Mouse (Mus musculus) heart, embryonic 12.5 days (tissue): Measurements from ENCODE around the gene Usp26. TPM values are rescaled to one million over a fixed set of nuclear protein-coding genes. Genes with fewer than 3 reads are reported as not detected.

Experiments
- ATAC-seq: fragments of 200-750 bp; cut with Nextera tagmentation; 2 replicates; pipeline ENCODE4 v1.8.0; 2017; ENCODE audit warnings: moderate TSS enrichment, moderate library complexity; ENCODE audit not compliant: insufficient number of reproducible peaks, low FRiP score
- H3K27ac ChIP-seq: fragments of 300-500 bp; sonication (generic); 2 replicates; pipeline ENCODE4 v1.5.1; 2016; ENCODE audit warnings: mild to moderate bottlenecking, moderate library complexity; ENCODE audit not compliant: poor library complexity, severe bottlenecking
- H3K27me3 ChIP-seq: fragments of 300-500 bp; sonication (generic); replicated peaks from 2 replicates; pipeline ENCODE4 v1.6.1; 2016; ENCODE audit warnings: mild to moderate bottlenecking, moderate library complexity
- H3K36me3 ChIP-seq: fragments of 300-500 bp; sonication (generic); 2 replicates; pipeline ENCODE4 v1.6.1; 2016; ENCODE audit warnings: mild to moderate bottlenecking, moderate library complexity
- H3K4me1 ChIP-seq: fragments of 300-500 bp; sonication (generic); replicated peaks from 2 replicates; pipeline ENCODE4 v1.6.1; 2016; ENCODE audit warnings: mild to moderate bottlenecking
- H3K4me2 ChIP-seq: fragments of 300-500 bp; sonication (generic); 2 replicates; pipeline ENCODE4 v1.6.1; 2016; ENCODE audit warnings: mild to moderate bottlenecking, moderate library complexity
- H3K4me3 ChIP-seq: fragments of 300-500 bp; sonication (generic); 2 replicates; pipeline ENCODE4 v1.5.1; 2016; ENCODE audit warnings: mild to moderate bottlenecking
- H3K9ac ChIP-seq: fragments of 300-500 bp; sonication (generic); 2 replicates; pipeline ENCODE4 v1.6.1; 2016; ENCODE audit warnings: mild to moderate bottlenecking, moderate library complexity
- H3K9me3 ChIP-seq: fragments of 300-500 bp; sonication (generic); replicated peaks from 2 replicates; pipeline ENCODE4 v1.6.1; 2016; ENCODE audit warnings: mild to moderate bottlenecking, moderate library complexity
- WGBS: fragments of 180-500 bp; shearing (Covaris S2); methylation state at CpG from one replicate; pipeline ENCODE4 v1.1.7; 2016; 5-methylcytosine and 5-hydroxymethylcytosine counted together
- polyA plus RNA-seq: library from polyadenylated mRNA; unstranded; fragments of >200 nt; fragmentation: Nextera tagmentation; extraction: Ambion mirVana; gene quantifications from 2 replicates; pipeline ENCODE4 v1.2.1, GENCODE M21; 2016

Usp26 gene
- polyA plus RNA-seq = not detected in 2 replicates

GRCm38 (mm10) chrX:51801133-51801532 is at the start of gene Usp26:
Gene Usp26 (minus strand): TSS chrX:51801233.
- Histone ChIP-seq H3K9me3 (peaks cover 6% of the 10 kb centered on the region; the same call in 1 of the 2 replicates), H3K4me1 (no peaks in the 10 kb centered on the region), H3K27me3 (no peaks in the 10 kb centered on the region), H3K4me2 (no peak within 1 kb of the TSS), H3K36me3 (no peaks in the 10 kb centered on the region), H3K27ac (no peak within 1 kb of the TSS), H3K9ac (no peak within 1 kb of the TSS), H3K4me3 (no peak within 1 kb of the TSS)
- WGBS = 88% methylated on average over 6 of the region's 6 CpGs
- ATAC-seq = no peak

- 26% methylated on average over 3 of the region's 3 CpGs for WGBS
Observed at GRCm38 (mm10) chrX:51814466-51815247, 13.6 kb upstream of the Usp26 start.

GRCm38 (mm10) chrX:51767457-51767856 is 33.6 kb downstream of the Usp26 start:
- WGBS = 7% methylated on average over 1 of the region's 1 CpGs
- H3K27ac ChIP-seq = no peak overlapping the region
- no peaks in the 10 kb centered on the region for H3K27me3 ChIP-seq
- H3K36me3 ChIP-seq = no peaks in the 10 kb centered on the region
- H3K4me3 ChIP-seq = no peak overlapping the region
- ATAC-seq = no peak
- H3K9ac ChIP-seq = no peak overlapping the region
- no peak overlapping the region for H3K4me2 ChIP-seq
- H3K9me3 ChIP-seq = no peaks in the 10 kb centered on the region
- no peaks in the 10 kb centered on the region for H3K4me1 ChIP-seq

More at GRCm38 (mm10) chrX:51814466-51815247, 13.6 kb upstream of the Usp26 start:
- H3K36me3 ChIP-seq = no peaks in the 10 kb centered on the region
- no peak for ATAC-seq
- H3K4me2 ChIP-seq = no peak overlapping the region
- no peak overlapping the region for H3K27ac ChIP-seq
- no peak overlapping the region for H3K9ac ChIP-seq
- H3K9me3 ChIP-seq = no peaks in the 10 kb centered on the region
- H3K27me3 ChIP-seq = no peaks in the 10 kb centered on the region
- no peaks in the 10 kb centered on the region for H3K4me1 ChIP-seq
- H3K4me3 ChIP-seq = no peak overlapping the region

GRCm38 (mm10) chrX:51736450-51736849 is 64.6 kb downstream of the Usp26 start:
- Histone ChIP-seq H3K9me3 (no peaks in the 10 kb centered on the region), H3K27ac (no peak overlapping the region), H3K9ac (no peak overlapping the region), H3K27me3 (no peaks in the 10 kb centered on the region), H3K4me2 (no peak overlapping the region), H3K4me1 (no peaks in the 10 kb centered on the region), H3K4me3 (no peak overlapping the region), H3K36me3 (no peaks in the 10 kb centered on the region)
- ATAC-seq = no peak
- WGBS = 59% methylated on average over 2 of the region's 2 CpGs

GRCm38 (mm10) chrX:51714086-51714745 is 86.8 kb downstream of the Usp26 start:
- no peak overlapping the region for H3K4me3 ChIP-seq
- H3K36me3 ChIP-seq = no peaks in the 10 kb centered on the region
- no peak for ATAC-seq
- peaks cover 13% of the 10 kb centered on the region for H3K4me1 ChIP-seq
- no peaks in the 10 kb centered on the region for H3K9me3 ChIP-seq
- no peaks in the 10 kb centered on the region for H3K27me3 ChIP-seq
- peak overlapping the region; percentile 31; the same call in 1 of the 2 replicates for H3K4me2 ChIP-seq
- H3K27ac ChIP-seq = no peak overlapping the region
- H3K9ac ChIP-seq = no peak overlapping the region
- WGBS = 29% methylated on average over 8 of the region's 8 CpGs

GRCm38 (mm10) chrX:51712996-51713395 is 88.0 kb downstream of the Usp26 start:
- ATAC-seq = no peak
- Histone ChIP-seq H3K4me1 (peaks cover 13% of the 10 kb centered on the region), H3K9me3 (no peaks in the 10 kb centered on the region), H3K4me3 (no peak overlapping the region), H3K4me2 (no peak overlapping the region), H3K36me3 (no peaks in the 10 kb centered on the region), H3K9ac (no peak overlapping the region), H3K27me3 (no peaks in the 10 kb centered on the region), H3K27ac (no peak overlapping the region)
- WGBS = 34% methylated on average over 1 of the region's 1 CpGs

Other genes with a start within 250 kb of the Usp26 start
- 20.4 and 21.7 TPM in 2 replicates for gene Hs6st2, start 119.4 kb downstream of the Usp26 start, polyA plus RNA-seq
- not detected in 2 replicates for gene 1700080O16Rik, start 171.5 kb upstream of the Usp26 start, polyA plus RNA-seq